Mouse (Mus musculus) ES-E14 (cell line): ENCODE data around the gene Theg.

Source experiments
- HCFC1 ChIP-seq: IDR thresholded peaks from 2 replicates; pipeline ENCODE4 v1.6.1; 2012; ENCODE audit warnings: low read length, inconsistent platforms, borderline replicate concordance; ENCODE audit not compliant: insufficient read depth
- ZNF384 ChIP-seq: IDR thresholded peaks from 2 replicates; pipeline ENCODE4 v1.6.1; 2012; ENCODE audit warnings: low read depth, low read length, inconsistent platforms

GRCm38 (mm10) chr10:79532678-79533077, 54.5 kb downstream of the Theg start:
- TF ChIP-seq ZNF384 = no peak
- no peak for TF ChIP-seq HCFC1
